Mouse (Mus musculus) heart, postnatal 0 days (tissue): ENCODE results near the gene Cdkn2b. TPM values are rescaled to one million over a fixed set of nuclear protein-coding genes. Genes with fewer than 3 reads are reported as not detected.
A peak's percentile ranks its signal among the peaks of the same experiment; 100 is the strongest.

ENCODE experiments used
- ATAC-seq: fragments of 200-750 bp; cut with Nextera tagmentation; 2 replicates; pipeline ENCODE4 v1.8.0; 2017; ENCODE audit warnings: low read depth, moderate number of reproducible peaks, moderate library complexity; ENCODE audit not compliant: insufficient read depth
- DNase-seq: peaks from one replicate; pipeline ENCODE4 v3.0.0-alpha.2; 2016; ENCODE audit warnings: low spot score
- H3K27ac ChIP-seq: fragments of 300-500 bp; sonication (generic); 2 replicates; pipeline ENCODE4 v1.5.1; 2014; ENCODE audit warnings: low read depth, mild to moderate bottlenecking
- H3K27me3 ChIP-seq: fragments of 300-500 bp; sonication (generic); 2 replicates; pipeline ENCODE4 v1.6.1; 2014; ENCODE audit warnings: low read length, mixed read lengths; ENCODE audit not compliant: control insufficient read depth, insufficient read depth
- H3K36me3 ChIP-seq: fragments of 300-500 bp; sonication (generic); replicated peaks from 2 replicates; pipeline ENCODE4 v1.6.1; 2014; ENCODE audit warnings: low read length, mixed read lengths; ENCODE audit not compliant: control insufficient read depth, insufficient read depth
- H3K4me1 ChIP-seq: fragments of 300-500 bp; sonication (generic); 2 replicates; pipeline ENCODE4 v1.6.1; 2014; ENCODE audit warnings: antibody characterized with exemption; ENCODE audit not compliant: control insufficient read depth, insufficient read depth
- H3K4me2 ChIP-seq: fragments of 300-500 bp; sonication (generic); 2 replicates; pipeline ENCODE4 v1.6.1; 2014; ENCODE audit warnings: low read depth, mild to moderate bottlenecking, low read length, moderate library complexity
- H3K4me3 ChIP-seq: fragments of 300-500 bp; sonication (generic); 2 replicates; pipeline ENCODE4 v1.5.1; 2014; ENCODE audit warnings: low read depth, low read length
- H3K9ac ChIP-seq: fragments of 300-500 bp; sonication (generic); replicated peaks from 2 replicates; pipeline ENCODE4 v1.6.1; 2014; ENCODE audit warnings: low read depth, low read length, mixed read lengths
- H3K9me3 ChIP-seq: fragments of 300-500 bp; sonication (generic); replicated peaks from 2 replicates; pipeline ENCODE4 v1.6.1; 2016; ENCODE audit warnings: low read length; ENCODE audit not compliant: control insufficient read depth
- CTCF ChIP-seq: IDR thresholded peaks from 2 replicates; pipeline ENCODE4 v1.5.1; 2016; ENCODE audit warnings: antibody characterized with exemption, control low read depth, low read depth
- EP300 ChIP-seq: IDR thresholded peaks from 2 replicates; pipeline ENCODE4 v1.6.1; 2016; ENCODE audit warnings: antibody characterized with exemption, low read depth
- WGBS: fragments of 180-500 bp; shearing (Covaris S2); extraction: QIAGEN DNeasy Blood & Tissue Kit; methylation state at CpG from one replicate; pipeline ENCODE4 v1.1.7; 2014; 5-methylcytosine and 5-hydroxymethylcytosine counted together
- polyA plus RNA-seq: library from polyadenylated mRNA; unstranded; fragments of >200 nt; fragmentation: Nextera tagmentation; extraction: Ambion mirVana; gene quantifications from 2 replicates; pipeline ENCODE4 v1.2.1, GENCODE M21; 2015
- total RNA-seq: library from RNA; depleted of rRNA; stranded (reverse); fragments of >200 nt; gene quantifications from 2 replicates; pipeline ENCODE4 v1.2.3, GENCODE M21; 2014; ENCODE audit warnings: low replicate concordance

The Cdkn2b gene
- total and polyA plus RNA-seq, 2 experiments from 2014 or later: 0.45 to 0.88 TPM

DNA sequence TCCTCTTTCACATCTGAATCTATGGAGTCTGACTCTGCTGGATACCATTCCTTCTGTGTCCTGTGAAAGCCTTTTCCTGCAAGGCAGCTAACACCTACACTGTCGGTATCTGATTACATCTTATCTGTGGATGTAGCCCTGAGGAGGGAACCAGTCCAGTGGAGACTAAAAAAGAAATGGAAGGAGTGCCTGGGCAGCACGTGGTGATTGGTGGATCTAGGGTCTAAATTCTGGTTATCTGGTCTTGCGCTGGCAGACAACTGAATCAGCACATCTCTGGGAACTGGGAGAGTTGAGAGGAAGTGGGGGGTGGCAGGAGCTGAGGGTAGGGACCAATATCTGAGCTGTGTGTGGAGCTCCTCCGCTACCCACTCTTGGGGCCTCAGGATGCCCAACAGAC is 21.8 kb downstream of the Cdkn2b start:
- no peaks in the 10 kb centered on the region for H3K36me3 ChIP-seq
- TF ChIP-seq EP300: no peak
- TF ChIP-seq CTCF: no peak
- H3K27me3 ChIP-seq: peaks cover 86% of the 10 kb centered on the region
- ATAC-seq (no peak), DNase-seq (no peak)
- no peaks in the 10 kb centered on the region for H3K9me3 ChIP-seq
- H3K4me2 ChIP-seq: no peak overlapping the region
- 0 out of 2 replicates have a peak, but pooled peaks cover under 1% of the 10 kb centered on the region for H3K4me1 ChIP-seq
- 1% methylated on average over 4 of the region's 4 CpGs for WGBS
- no peak overlapping the region for H3K27ac ChIP-seq
- no peak overlapping the region for H3K9ac ChIP-seq
- no peak overlapping the region for H3K4me3 ChIP-seq

DNA sequence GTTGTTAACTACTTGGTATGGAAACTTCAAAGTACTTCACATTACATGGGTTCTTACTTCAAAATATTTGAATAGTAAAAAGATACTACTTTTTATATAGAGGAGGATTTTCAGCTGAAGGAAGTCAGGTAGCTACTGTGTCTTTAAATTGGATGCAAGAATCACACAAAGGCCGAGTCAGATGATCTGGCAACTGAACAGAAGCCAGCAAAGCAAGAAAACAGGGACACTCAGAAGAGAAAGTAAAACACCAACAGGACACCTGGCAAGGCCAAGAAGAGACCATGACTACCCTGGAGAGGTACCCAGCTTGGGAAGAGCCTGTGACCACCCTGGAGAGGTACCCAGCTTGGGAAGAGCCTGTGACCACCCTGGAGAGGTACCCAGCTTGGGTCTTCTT is 24.3 kb downstream of the Cdkn2b start:
- no peak overlapping the region for H3K9ac ChIP-seq
- ATAC-seq (no peak), DNase-seq (no peak)
- H3K36me3 ChIP-seq: no peaks in the 10 kb centered on the region
- H3K4me2 ChIP-seq: no peak overlapping the region
- H3K27ac ChIP-seq: no peak overlapping the region
- H3K27me3 ChIP-seq: peaks cover 86% of the 10 kb centered on the region
- H3K4me3 ChIP-seq: no peak overlapping the region
- no peaks in the 10 kb centered on the region for H3K4me1 ChIP-seq
- no peaks in the 10 kb centered on the region for H3K9me3 ChIP-seq
- 6% methylated on average over 1 of the region's 1 CpGs for WGBS
- TF ChIP-seq CTCF (no peak), EP300 (no peak)

DNA sequence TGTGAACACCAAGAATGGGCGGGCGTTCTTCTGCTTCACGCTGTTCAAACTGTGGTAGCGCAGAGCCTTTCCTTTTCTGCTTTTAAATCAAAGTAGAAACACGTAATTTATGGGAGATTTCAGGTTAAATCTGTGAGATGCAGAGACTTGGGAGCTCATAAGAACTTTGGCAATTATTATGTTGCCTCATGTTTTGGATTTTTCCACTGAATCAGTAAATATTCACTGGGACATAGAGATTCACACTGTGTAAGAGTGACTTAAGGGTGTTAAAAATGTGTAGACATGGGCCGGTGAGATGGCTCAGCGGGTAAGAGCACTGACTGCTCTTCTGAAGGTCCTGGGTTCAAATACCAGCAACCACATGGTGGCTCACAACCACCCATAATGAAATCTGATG is 25.2 kb downstream of the Cdkn2b start:
- no peak for ATAC-seq

DNA sequence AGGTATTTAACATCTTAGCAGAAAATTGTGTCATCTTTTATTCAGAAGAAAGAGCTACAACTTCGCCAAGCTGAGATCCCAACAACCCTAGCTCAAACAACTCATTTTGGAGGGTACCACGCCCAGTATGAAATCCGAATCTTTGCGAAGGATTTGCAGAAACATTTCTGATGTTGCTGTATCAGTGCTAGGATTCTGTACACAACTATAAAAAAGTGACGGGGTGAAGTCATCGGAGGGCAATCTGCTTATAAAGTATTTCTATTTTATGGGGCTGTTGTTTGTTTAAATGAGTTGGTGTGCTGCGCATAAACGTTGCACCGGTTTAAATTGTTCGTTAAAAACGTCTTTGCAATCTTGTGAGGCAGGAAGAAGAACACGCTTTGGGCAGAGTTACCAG is 28.2 kb downstream of the Cdkn2b start:
- 4% methylated on average over 12 of the region's 12 CpGs for WGBS
- DNase-seq (no peak), ATAC-seq (no peak)
- H3K27me3 ChIP-seq: peaks cover 86% of the 10 kb centered on the region
- no peak overlapping the region for H3K4me3 ChIP-seq
- no peak overlapping the region for H3K9ac ChIP-seq
- no peak for TF ChIP-seq EP300
- no peak for TF ChIP-seq CTCF
- no peaks in the 10 kb centered on the region for H3K9me3 ChIP-seq
- no peak overlapping the region for H3K27ac ChIP-seq
- H3K36me3 ChIP-seq: no peaks in the 10 kb centered on the region
- H3K4me1 ChIP-seq: no peaks in the 10 kb centered on the region
- no peak overlapping the region for H3K4me2 ChIP-seq

More for the DNA sequence above, 25.2 kb downstream of the Cdkn2b start:
- TF ChIP-seq EP300: no peak
- TF ChIP-seq CTCF: no peak
- no peaks in the 10 kb centered on the region for H3K4me1 ChIP-seq
- H3K4me3 ChIP-seq: no peak overlapping the region
- H3K27ac ChIP-seq: no peak overlapping the region
- H3K9me3 ChIP-seq: no peaks in the 10 kb centered on the region
- H3K27me3 ChIP-seq: peaks cover 86% of the 10 kb centered on the region
- 41% methylated on average over 7 of the region's 7 CpGs for WGBS
- no peak for DNase-seq
- H3K9ac ChIP-seq: no peak overlapping the region
- no peak overlapping the region for H3K4me2 ChIP-seq
- no peaks in the 10 kb centered on the region for H3K36me3 ChIP-seq

DNA sequence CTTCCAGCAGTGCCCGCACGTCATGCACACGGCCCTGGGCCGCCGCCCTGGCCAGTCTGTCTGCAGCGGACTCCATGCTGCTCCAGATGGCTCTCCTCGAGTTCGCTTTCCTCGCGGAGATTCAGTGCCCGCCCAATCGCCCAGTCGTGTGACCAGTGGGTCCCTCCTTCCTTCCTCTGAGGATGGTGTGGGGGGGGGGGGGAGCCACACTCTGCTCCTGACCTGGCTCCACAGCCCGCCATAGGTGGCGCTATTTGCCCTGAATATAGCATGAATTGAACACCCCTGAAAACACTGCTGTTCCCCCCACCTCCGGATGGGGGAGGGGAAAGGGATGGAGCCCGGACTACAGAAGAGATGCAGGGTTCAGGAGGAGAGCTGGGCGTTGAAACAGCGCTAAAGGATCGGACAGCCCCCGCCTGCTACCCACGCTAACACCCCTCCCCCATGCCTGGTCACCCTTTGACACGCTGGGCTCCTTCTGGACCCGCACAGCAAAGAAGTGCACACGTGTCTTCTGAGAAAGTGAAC is 28.7 kb downstream of the Cdkn2b start:
- Histone ChIP-seq H3K4me2 (peak overlapping the region; percentile 1; the same call in 1 of the 2 replicates), H3K9me3 (no peaks in the 10 kb centered on the region), H3K4me1 (no peaks in the 10 kb centered on the region), H3K27me3 (peaks cover 89% of the 10 kb centered on the region), H3K36me3 (no peaks in the 10 kb centered on the region), H3K27ac (no peak overlapping the region), H3K9ac (no peak overlapping the region), H3K4me3 (peak overlapping the region; percentile 6; the same call in 1 of the 2 replicates)
- DNase-seq (no peak), ATAC-seq (peak; percentile 49; the same call in 1 of the 2 replicates)
- TF ChIP-seq EP300 (no peak), CTCF (peak; percentile 22)
- 1% methylated on average over 25 of the region's 25 CpGs for WGBS

DNA sequence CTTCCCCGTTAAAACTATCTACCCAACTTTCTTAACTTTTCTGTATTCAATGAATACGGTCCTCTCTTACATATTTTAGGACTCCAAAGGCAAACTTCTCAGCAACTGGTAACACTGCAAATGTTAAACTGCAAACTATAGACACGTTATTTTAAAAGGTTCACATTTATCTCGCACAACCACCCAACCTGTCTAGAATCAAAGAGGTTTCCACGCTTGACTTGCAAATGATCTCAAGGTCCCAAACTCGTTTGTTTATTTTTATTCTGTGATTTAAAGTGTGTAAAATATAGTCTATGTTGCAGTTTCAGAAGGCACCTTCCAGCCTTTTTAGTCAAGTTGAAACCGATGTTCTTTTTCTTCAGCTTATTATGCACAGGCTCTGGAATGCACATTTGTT is 29.6 kb downstream of the Cdkn2b start:
- Histone ChIP-seq H3K4me2 (no peak overlapping the region), H3K9me3 (no peaks in the 10 kb centered on the region), H3K27me3 (peaks cover 93% of the 10 kb centered on the region), H3K27ac (no peak overlapping the region), H3K4me1 (no peaks in the 10 kb centered on the region), H3K9ac (no peak overlapping the region), H3K4me3 (no peak overlapping the region), H3K36me3 (no peaks in the 10 kb centered on the region)
- no peak for DNase-seq
- TF ChIP-seq EP300 (no peak), CTCF (no peak)
- no peak for ATAC-seq
- 3% methylated on average over 7 of the region's 7 CpGs for WGBS
